Mouse (Mus musculus) layer of hippocampus, adult 18-20 months (tissue): ENCODE results near the gene Lingo4. TPM values are rescaled to one million over a fixed set of nuclear protein-coding genes. Genes with fewer than 3 reads are reported as not detected.

Experiments used
- DNase-seq, 2 experiments: peaks; one replicate each; pipeline ENCODE4 v3.0.0; 2022; ENCODE audit warnings: low spot score in 2 of 2
- long read RNA-seq: library from polyadenylated mRNA; stranded (forward); transcript quantifications from one replicate; pipeline ENCODE4 v2.0.0, GENCODE M21; 2021
- total RNA-seq, 2 experiments: library from RNA; stranded (reverse); gene quantifications; 2 replicates each; pipeline ENCODE4 v1.2.3; 2021

Gene Lingo4
- under 1 TPM; 0.74 to 0.87 TPM for total RNA-seq
- long read RNA-seq, result 0 reads

DNA sequence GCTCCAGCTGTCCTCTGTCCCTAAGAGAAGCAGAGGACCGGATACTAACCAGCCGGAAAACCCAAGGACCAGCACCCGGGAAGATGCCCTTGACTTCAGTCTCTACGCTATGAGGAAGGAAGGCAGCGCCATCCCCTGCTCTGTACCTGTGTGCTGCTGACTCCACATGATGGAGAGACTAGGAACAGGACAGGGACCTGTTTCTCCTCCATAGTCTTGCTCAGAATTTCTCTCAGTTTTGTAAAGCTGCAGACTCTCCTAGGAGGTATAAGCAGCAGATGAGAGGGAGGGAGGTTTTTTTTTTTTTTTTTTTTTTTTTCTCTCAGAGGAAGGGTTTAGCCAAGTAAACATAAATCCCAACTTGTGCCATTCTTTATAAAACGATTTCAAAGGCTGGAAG is at the start of gene Lingo4:
TSS of gene Lingo4 (plus strand) at position 301 of the 400 bp plus-strand sequence.
- no peak for DNase-seq

DNA sequence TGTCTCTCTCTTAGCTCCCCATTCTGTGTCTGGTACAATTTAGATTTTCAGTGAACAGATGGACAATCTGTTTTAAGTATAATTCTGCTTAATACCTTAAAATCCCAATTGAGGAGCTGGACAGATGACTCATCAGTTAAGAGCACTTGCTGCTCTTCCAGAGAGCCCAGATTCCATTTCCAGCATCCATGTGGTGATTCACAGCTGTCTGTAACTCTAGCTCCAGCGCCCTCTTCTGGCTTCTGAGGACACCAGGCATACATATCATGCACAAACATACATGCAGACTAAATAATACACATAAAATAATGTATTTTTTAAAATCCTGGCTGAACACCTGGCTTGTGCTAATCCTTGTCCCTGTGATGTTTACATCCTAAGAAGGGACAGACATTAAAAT is 37.5 kb upstream of the Lingo4 start:
- DNase-seq, result peak; percentile 34 to 71

DNA sequence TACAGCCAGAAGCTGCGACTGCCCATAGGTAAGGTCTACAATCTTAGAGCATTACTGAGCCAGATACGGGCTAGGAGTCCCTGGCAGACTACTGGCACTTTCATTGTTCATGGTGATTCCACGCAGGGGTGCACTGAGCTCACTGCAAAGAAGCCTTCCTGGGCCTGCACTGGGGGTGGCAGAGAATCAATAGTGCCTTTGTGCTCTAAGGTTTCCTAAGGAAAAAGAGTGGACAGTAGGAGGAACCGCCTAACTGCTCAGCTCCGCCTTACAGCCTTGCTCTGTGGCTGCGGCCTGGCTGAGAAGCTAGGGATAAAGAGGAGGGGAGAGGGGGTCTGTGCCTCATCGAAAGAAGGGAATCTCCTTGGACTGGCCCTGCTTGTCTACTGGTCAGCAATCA is 36.2 kb upstream of the Lingo4 start, which contains the start of gene C2cd4d:
TSS of gene C2cd4d (plus strand) at position 301 of the 400 bp plus-strand sequence.
- no peak for DNase-seq

DNA sequence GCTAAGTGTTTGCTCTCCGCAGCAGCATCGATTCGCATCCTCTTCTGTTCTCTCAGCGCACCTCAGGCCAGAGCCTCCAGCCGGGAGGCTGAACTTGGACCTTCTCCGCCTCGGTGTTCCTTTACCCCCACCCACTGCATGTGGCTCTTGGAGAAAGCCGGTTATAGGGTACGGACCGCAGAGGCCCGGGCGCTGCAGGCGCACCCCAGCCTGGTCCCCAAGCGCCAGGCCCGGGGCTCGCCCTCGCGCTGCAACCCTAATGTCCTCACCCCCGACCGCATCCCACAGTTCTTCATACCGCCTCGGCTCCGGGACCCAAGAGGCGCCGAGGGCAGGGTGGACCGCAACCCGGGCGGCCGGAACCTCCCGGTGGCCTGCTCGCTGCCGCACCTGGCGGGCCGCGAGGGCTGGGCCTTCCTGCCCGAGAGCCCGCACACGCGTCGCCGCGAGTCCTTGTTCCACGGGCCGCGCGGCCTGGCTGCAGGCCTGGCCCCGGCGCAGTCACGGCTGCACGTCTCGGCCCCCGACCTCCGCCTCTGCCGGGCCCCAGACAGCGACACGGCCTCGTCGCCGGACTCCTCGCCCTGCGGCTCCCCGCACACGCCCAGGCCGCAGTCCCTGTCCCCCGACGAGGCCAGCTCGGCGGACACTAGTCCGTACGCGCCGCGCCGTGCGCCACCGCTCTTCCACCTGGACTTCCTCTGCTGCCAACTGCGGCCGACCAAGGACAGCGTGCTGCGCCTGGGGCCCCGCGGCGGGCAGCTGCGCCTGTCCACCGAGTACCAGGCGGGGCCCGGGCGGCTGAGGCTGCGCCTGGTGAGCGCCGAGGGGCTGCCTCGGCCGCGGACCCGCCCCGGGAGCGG is 34.8 kb upstream of the Lingo4 start:
- DNase-seq, result peak in 1 of 2 experiments; percentile 27

DNA sequence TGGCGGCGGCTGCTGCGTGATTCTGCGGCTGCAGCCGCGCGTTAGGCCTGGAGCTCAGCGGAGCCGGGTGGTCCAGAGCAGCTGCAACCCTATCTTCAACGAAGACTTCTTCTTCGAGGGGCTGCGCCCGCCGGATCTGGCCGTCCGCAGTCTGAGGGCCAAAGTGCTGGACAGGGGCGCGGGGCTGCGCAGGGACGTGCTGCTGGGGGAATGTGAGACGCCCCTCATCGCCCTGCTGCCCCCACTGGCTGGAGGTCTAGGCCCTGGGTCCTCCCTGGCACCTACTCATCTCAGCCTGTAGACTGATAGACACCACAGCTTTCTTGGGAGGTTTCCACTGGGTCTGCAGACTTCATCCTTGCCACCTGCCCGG is 34.2 kb upstream of the Lingo4 start:
- DNase-seq, result no peak

DNA sequence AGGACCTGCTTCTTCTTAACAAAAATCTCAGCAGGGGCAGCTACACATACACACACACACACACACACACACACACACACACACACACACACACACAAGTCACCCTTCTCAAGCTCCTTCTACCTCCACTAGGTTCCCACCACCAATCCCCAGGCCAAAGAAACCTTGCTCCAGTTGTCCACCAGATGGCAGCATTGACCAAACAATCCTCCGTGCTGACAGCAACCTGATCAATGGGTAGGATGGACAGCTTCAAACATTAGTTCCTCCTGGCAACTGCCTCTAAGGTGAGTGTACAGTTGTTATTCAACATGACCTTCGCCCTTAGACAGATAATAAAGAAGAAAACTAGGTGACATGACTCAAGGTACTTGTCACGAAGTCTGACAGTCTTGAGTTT is 31.6 kb upstream of the Lingo4 start:
- DNase-seq, result peak; percentile 70 to 91

DNA sequence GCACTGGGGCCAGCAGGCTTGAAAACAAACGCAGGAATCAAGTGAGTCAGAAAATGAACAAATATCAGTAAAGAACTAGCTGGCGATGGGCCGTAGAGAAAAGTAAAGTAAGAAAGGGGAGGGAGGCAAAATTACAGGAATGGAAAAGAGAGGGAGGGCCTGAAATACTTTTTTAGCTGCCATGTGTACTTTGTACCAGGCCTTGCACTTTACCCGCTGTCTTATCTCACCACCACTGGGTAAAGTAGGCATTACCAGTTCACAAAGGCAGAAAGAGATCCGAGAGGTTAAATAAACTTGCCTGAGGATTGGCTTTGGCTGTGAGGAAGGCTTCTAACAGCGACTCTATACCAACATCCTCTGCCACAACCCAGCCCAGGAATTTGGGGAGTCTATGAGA is 30.8 kb upstream of the Lingo4 start:
- no peak for DNase-seq

DNA sequence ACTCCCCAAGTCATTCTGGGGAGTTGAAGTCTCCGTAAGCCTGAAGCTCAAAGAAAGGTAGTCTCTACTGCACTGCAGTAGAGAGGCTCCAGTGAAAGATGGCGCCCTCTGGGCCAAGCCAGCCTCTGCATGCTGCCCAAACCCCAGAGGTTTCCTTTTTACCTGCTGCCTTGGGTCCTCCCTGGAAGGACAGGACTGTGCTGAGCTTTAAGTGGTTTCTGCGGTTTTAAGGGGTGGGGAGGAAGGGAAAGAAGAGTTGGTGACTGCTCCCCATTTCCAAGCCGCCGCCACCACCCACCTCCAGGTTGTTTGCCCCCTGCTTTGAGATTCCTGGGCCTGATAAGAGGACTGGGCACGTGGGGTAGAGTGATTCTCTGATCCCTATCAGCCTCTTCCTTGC is 29.7 kb upstream of the Lingo4 start:
- DNase-seq, result no peak

DNA sequence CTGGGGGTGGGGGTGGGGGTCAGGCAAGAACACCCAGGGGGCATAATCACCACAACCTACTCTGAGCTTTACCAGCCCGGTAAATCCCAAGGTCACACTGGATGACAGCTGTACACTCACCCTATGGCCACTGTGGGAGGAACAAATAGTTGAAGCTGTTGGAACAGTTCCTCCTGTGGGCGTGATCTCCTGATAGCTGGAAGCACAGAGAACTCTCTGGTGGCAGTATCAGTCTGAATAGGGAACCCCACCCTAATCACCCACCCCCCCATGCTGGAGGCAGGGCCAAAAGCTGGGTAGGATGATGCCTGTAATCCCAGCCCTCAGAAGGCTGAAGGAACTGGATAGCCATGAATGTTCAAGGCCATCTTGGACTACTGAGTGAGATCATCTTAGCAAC is 28.6 kb upstream of the Lingo4 start:
- no peak for DNase-seq

DNA sequence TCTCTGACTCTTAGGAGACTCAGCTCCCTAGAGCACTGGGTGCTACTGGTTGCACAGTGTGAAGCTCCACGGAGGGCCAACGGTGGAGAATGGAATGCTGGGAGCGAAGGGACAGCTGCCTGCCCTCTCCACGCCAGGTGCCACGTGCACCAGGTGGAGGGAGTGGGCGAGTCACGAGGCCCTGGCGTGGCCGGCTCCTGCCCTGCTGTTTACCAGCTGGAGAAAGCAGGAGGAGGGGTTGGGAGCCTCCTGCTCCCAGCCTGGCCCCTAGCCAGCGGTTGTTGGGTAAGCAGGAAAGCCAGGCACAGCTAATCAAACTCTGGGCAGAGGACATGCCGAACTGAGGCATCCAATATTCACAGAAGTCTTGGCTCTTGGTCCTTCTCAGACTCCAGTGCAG is 26.7 kb upstream of the Lingo4 start:
- peak in 1 of 2 experiments; percentile 48 for DNase-seq

DNA sequence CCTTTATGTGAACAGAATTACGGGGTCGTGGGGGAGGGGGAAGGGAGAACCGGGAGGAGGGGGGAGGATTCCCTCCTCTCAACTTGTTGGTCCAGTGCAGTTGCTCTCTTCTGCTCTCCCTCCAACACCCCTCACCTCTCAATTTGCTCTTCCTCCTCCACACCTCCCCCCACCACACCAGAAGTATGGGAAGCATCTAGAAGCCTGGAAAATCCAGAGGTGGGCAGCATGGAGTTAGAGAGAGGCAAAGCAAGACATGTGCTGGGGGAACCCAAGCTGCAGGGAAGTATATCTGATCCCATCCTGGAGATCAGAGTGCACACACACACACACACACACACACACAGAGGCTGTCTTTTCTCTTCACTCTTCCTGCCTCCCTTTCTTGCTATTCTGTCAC is 26.3 kb upstream of the Lingo4 start:
- no peak for DNase-seq

DNA sequence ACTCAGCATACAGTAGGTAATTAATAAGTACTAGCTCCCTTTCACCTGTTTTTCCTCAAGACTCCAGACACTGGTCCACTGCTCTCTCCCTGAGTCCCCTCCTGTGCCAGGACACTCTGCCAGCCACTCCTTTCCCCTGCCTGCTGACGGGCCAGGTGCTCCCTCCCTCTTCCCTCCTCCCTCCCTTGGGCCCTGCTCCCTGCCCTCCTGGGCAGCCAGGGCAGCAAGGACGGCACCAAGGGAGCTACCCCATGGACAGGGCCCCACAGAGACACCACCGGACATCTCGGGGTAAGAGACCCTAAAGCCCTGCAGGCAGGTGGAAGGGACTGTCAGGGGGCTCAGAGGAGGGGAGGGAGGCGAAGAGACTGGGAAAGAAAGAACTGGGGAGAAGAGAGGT is 25.7 kb upstream of the Lingo4 start, which contains the start of gene Rorc:
TSS of gene Rorc (plus strand) at position 154 of the 400 bp plus-strand sequence.
- DNase-seq, result no peak

DNA sequence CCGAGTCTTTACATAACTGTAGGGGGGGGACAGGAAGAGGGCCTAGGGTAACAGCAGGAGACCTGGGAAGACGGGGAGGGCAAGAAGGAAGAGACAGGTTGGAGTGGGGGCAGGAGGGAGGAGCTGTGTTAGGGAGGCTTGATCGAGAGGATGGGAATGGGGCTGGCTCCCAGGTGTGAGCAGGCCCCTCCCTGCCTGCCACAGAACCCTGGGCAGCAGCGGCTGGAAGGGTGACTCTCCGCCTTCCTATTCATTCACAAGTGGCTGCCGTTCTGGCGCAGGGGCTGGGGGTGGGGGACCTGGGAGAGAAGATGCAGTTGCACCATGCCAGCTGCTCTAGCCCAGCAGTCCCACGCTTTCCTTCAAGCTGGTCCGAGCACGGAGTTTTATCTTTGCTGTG is 25.2 kb upstream of the Lingo4 start:
- no peak for DNase-seq

DNA sequence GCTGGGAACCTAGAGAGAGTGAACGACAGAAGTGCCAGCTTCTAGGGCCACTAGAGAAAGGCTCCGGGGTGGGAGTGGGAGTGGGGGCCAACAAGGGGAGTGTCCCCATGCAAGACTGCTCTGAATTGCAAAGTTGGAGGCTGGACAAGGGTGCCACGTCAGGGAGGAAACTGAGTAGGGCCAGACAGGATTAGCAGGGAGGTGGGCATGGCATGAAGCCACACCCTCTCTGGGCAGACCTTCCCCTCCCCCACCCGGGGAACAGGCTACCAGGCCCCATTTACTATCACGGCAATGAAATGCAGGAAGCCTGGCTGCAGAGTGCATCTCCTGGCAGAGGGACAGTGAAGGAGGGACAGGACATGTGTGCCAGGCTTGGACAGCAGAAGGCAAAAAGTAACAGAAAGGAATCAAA is 24.7 kb upstream of the Lingo4 start:
- DNase-seq, result no peak

DNA sequence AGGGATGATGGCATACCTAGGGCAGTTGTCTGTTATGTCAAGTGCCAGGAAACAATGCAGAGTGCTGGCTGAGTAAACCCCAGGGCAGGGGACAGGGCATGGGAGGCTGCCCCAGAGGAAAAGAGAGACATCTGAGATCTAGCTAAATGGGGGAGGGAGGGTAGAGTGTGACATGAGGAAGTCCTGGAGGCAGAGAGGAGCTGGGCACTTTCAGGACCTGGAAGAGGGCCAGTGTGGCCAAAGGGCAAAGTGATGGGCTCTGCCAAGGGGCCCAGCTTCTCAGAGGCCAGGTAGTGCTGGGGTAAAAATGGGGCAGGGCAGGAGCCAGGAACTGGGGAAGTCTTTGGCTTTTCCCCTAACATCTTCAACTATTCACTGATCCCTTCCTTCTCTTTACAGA is 23.7 kb upstream of the Lingo4 start:
- no peak for DNase-seq

DNA sequence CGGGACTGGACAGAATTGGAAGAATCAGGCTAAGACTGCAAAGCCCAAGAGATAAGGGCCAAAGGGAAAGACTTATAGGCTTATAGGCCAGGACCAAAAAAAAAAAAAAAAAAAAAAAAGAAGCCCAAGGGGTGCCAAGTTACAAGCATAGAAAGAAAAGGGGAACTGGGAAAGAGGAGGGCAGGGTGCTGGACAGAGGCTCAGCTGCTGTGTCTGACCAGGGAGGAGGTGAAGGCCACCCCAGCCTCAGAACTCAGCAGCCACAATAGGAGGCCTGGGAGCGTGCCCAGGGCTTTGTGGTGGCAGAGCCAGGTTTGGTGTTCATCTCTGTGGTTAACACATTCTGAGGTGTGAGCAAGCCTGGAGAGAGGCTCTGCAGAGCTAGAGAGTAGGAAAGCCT is 23.2 kb upstream of the Lingo4 start:
- no peak for DNase-seq

DNA sequence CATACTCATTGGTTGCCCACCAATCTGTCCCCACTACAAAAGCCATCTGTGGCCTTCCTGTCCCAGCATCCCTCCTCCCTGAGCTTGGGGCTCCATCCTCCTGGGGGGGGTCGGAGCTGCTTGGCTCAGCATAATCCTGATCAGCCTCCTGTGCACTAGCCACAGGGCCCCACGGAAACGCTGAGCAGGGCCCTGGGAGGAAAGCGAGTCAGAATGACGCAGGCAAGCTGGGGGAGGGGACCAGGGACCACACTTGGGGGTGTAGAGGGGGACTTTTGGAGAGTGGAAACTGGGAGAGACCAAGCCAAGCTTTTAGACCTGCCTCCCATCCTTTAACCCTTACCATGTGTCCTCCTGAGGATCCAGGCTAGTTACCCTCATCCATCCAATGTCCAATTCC is 22.5 kb upstream of the Lingo4 start:
- no peak for DNase-seq

DNA sequence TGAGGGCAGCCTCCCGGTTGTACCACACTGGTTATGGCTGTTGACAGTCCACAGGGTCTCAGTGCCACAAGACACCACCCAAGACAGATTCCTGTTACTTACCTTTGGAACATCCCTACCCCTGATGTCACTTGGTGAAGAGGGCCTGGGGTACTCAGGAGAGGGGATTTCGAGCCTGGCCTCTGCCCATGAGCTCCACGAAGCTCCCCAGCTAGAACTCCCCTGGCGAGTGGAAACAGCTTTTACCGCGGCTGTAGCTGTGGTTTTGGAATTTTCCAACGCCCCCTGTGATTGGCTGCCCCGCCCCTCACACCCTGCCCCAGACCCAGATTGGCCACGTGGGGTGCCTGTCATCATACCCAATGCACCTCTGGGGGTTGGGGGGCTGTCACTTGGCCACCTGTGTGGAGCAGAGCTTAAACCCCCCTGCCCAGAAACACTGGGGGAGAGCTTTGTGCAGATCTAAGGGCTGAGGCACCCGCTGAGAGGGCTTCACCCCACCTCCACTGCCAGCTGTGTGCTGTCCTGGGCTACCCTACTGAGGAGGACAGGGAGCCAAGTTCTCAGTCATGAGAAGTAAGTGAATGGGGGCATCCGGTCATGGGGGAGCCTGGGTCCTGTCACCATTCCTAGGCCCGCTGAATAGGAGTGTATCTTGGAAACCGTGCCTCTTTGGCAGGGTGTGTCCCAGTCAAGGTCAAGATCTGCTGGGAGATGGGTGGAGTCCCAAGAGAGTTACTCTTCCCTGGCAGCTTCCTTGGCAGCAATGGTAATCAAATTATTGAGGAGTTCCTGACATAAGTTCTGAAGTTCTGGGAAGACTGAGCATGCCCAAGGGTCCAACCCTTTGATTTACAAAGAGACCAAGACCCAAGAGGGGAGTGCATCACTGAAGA is 21.0 kb upstream of the Lingo4 start:
- no peak for DNase-seq

DNA sequence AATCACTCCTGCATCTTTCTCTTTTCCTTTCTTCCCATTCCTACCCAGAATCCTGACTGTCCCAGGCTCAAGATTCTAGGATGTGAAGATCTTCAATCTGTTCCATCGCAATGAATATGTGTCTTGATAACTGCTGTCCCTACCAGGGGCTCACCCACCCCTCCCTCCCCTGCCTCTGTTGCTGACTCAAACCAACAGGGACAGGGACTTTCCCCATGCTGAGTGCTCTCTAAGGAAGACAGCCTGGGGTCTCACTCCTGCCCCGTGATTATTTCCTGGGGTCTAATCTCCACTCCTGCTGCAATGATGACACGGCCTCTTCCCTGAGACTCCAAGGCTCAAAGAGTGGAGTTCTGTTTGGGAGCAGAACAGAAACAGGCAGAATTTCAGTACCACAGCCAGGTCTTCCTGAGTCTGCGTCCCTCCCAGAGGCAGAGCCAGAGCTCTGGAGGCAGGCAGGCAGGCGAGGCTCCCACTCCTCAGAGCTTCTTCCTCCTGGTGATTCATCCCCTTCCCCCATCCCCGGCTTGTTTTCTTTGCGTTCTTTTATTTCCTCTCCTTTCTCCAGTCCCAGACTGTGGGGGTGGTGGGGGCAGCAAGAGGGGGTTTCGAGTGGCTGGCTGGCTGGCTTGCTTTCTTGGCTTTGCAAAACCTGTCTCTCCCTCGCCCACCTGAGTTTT is 18.3 kb upstream of the Lingo4 start:
- no peak for DNase-seq

DNA sequence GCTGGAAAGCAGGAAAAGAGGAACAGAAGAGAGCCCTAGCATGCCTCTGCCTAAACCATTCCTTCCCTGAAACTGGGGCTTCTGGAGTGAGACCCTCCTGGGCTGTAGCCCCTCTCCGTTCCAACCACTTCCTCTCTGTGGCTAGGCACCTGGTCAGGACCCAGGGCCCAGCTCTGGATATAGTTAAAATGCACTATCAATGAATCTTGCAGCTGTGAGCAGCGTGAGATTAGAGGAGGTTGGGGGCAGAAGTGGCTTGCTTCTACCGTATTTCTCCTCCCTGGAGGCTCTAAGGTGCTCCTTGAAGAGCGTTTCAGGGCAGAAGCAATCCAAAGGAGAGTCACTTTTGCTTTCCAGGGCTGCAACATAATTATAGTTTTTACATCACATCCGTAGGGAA is 16.0 kb upstream of the Lingo4 start:
- DNase-seq, result no peak

DNA sequence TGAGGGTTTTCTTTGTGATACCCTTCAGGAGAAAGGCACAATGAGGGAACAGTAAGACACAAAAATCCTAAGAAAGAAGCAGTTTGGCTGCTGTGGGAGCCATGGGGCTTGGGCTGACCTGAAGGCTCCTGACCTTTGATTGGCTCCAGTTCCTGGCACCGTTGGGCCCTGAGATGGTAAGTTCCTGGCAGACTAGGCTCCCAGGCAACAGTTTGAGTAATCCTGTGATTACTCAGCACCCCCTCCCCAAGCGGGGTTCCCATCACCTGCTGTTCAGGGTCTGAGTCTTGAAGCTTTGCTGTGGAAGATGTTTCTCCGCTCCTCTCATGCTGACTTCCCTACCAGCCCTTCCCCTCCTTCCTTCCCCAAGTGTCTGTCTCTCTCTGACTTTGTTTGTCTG is 14.8 kb upstream of the Lingo4 start:
- DNase-seq, result no peak

DNA sequence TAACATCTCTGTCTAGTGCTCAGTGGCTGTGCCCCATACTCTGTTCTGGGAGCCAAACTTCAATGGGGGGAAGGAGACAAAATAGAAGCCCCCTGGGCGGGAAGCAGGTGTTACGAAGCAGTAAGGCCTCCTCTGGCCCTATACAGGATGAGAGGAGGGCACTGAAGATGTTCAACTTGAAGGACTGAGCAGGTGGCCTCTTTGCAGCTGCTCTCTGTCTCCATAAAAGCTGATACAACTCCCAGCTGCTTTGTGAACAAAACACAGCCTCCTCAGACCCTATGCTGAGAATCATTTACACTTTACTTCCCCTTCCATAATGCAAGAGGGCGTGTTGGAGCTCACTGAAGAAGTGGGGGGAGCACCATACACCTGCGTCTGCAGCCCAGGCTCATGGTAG is 11.6 kb upstream of the Lingo4 start:
- DNase-seq, result no peak
